Mouse (Mus musculus): ENCODE data around the gene Arid5a. TPM values are rescaled to one million over a fixed set of nuclear protein-coding genes. Genes with fewer than 3 reads are reported as not detected.

Gene Arid5a
- polyA plus RNA-seq, 1 experiment from 2014 or later: 3.2 TPM

- no peak overlapping the region for H3K4me3 ChIP-seq (replicated peaks)
- 90% methylated on average over 4 of the region's 4 CpGs for WGBS
Observed at GRCm38 (mm10) chr1:36352351-36352750, 44.8 kb downstream of the Arid5a start.

DNA sequence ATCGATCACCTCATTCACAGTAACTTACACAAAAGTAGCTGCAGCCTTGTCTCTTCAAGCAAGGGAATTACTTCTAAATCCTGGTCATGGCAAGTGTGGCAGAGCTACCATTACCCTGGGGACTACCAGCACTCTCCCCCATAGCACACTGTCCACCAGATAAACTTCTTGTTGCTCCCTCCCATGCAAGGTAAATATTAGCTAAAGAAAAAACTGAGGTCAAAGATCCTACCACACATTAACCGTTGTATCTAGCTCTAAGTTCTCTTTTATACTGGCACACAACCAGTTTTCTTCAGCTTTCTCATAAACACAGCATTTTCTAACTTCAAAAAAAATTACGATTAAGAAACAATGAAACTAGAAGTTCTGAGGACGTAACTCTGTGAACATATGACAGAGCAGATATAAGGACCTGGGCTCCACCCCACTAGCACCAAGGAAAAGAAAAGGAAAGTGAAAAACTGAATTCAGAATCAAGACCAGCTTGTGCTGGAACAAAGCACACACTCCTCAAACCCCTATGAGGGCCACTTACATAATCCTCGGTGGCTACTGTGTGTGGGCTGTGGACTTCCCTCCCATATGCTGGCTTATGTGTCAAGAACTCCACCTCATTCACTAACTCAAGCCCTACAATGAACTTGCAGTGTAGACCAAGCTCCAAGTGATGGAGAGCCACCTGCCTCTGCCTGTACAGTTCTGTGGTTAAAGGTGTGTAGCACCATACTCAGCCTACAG is 49.6 kb downstream of the Arid5a start:
- Histone ChIP-seq H3K4me1 (replicated peaks) (no peaks in the 10 kb centered on the region; the same call in 1 of the 2 replicates), H3K9me3 (no peaks in the 10 kb centered on the region), H3K4me2 (replicated peaks) (no peak overlapping the region), H3K27ac (no peak overlapping the region), H3K9ac (no peak overlapping the region), H3K36me3 (peaks cover 36% of the 10 kb centered on the region), H3K4me3 (replicated peaks) (no peak overlapping the region), H3K27me3 (replicated peaks) (no peaks in the 10 kb centered on the region)
- ATAC-seq: no peak
- 78% methylated on average over 5 of the region's 5 CpGs for whole genome bisulfite sequencing

More at GRCm38 (mm10) chr1:36352351-36352750, 44.8 kb downstream of the Arid5a start:
- H3K36me3 ChIP-seq: peaks cover 58% of the 10 kb centered on the region
- no peak for ATAC-seq
- no peaks in the 10 kb centered on the region; the same call in 1 of the 2 replicates for H3K4me1 ChIP-seq (replicated peaks)
- H3K4me2 ChIP-seq (replicated peaks): no peak overlapping the region
- H3K27me3 ChIP-seq (replicated peaks): no peaks in the 10 kb centered on the region
- no peak overlapping the region for H3K27ac ChIP-seq
- no peaks in the 10 kb centered on the region for H3K9me3 ChIP-seq
- no peak overlapping the region for H3K9ac ChIP-seq

DNA sequence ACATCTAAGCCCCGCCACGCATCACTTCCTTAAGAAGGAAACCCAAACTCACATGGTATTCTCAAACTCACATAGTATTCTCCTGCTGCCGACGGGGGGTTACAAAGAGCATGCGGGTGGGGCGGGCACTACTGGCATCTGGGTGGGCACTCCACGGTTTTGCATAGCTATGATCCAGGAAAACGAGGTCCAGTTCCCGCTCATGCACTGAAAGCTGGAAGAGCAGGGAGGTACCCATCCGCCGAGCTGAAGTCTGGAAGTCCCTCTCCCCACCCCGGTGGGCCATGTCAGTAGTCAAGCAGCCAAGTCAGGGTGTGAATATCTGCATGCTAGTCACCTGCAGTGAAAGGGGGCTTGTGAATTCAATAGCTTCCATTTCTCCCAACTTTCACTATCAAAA is 60.2 kb downstream of the Arid5a start:
- H3K4me1 ChIP-seq (replicated peaks): peaks cover 13% of the 10 kb centered on the region
- WGBS: 51% methylated on average over 12 of the region's 12 CpGs

DNA sequence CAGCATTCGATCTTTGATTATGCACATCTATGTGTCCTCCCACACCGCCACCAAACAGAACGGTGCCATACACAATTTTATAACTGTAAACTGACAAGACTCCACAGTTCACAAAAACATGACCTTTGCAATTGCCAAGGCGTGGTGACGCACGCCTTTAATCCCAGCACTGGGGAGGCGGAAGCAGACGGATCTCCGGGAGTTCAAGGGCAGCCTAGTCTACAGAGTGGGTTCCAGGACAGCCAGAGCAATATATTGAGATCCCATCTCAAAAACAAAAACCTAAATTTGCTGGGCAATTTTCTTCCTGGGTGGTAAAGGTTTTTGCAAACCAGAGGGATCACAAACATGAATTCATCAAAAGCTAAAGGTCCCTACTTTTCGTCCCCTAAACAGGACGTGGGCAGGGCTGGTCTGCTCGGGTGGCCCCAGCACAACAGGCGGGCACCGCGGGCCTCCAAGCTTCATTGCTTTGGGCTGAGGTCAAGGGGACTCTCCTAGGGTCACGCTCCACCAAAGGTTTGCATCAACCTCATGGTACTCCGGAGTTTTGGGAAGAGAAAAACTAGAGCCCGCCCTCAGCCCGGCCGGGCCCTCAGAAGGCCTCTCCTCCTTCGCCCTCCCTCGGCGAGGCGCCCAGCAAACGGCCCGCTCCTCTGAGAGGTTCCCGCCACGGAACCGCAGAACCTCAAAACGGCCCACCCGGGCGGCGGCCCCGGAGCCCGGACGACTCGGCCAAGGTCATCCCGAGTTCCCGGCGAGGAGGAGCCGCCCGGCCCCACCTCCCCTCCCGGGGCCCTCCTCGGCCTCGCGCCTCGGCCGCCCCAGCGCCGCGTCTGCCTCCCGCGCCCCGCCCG is 60.8 kb downstream of the Arid5a start:
- H3K27ac ChIP-seq: peak overlapping the region; percentile 80
- peak; percentile 93 for ATAC-seq
- H3K9ac ChIP-seq: peak overlapping the region; percentile 98
- peak overlapping the region; percentile 61 for H3K4me2 ChIP-seq (replicated peaks)
- peaks cover 13% of the 10 kb centered on the region for H3K4me1 ChIP-seq (replicated peaks)
- H3K9me3 ChIP-seq: no peaks in the 10 kb centered on the region
- WGBS: 3% methylated on average over 53 of the region's 55 CpGs
- peaks cover 8% of the 10 kb centered on the region for H3K36me3 ChIP-seq
- peak overlapping the region; percentile 90 for H3K4me3 ChIP-seq (replicated peaks)
- no peaks in the 10 kb centered on the region for H3K27me3 ChIP-seq (replicated peaks)

More for the DNA sequence above, 60.2 kb downstream of the Arid5a start:
- H3K4me3 ChIP-seq (replicated peaks): peak overlapping the region; percentile 90
- H3K36me3 ChIP-seq: peaks cover 8% of the 10 kb centered on the region
- H3K27me3 ChIP-seq (replicated peaks): no peaks in the 10 kb centered on the region
- no peak overlapping the region for H3K27ac ChIP-seq
- no peaks in the 10 kb centered on the region for H3K9me3 ChIP-seq
- H3K9ac ChIP-seq: peak overlapping the region; percentile 98
- H3K4me2 ChIP-seq (replicated peaks): peak overlapping the region; percentile 61
- no peak for ATAC-seq

DNA sequence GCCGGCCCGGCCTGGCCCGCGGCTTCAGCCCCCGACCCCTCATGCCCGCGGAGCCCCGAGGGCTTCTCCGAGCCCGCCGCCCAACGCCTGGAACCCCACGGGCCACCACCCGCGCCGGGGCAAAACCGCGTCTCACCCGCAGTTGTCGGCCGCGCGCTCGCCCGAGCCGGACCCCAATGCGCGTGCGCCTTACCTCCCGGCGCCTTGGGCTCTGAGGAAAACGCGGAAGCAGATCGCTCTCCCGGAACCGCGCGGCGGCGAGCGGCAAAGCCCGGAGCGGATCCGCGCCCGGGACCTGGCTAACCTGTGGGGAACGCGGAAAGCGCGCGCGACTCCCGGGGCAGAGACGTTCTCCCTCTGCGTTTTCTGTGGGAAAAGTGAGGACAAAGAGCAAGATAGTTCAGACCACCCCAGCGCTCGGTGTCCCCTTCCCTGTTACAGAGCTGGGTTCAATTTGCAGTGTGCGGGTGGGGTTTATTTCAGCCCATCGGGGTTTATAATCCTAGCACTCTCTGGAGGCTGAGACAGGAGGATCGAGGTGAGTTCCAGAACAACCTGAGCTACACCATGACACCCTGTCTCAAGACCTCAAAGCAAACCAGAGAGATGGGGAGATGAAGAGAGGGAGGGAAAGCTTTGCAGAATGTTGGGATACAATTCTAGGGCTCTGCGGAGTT is 61.6 kb downstream of the Arid5a start, which contains the start of gene Kansl3:
Gene Kansl3 (minus strand): TSS at position 213 of the 677 bp plus-strand sequence.
- Histone ChIP-seq H3K36me3 (peaks cover 5% of the 10 kb centered on the region), H3K9me3 (no peaks in the 10 kb centered on the region), H3K27ac (peak within 1 kb of the TSS; percentile 80), H3K4me1 (replicated peaks) (peaks cover 13% of the 10 kb centered on the region), H3K4me2 (replicated peaks) (peak within 1 kb of the TSS; percentile 61), H3K9ac (peak within 1 kb of the TSS; percentile 98), H3K4me3 (replicated peaks) (peak within 1 kb of the TSS; percentile 90), H3K27me3 (replicated peaks) (no peaks in the 10 kb centered on the region)
- WGBS: 3% methylated on average over 61 of the region's 61 CpGs
- ATAC-seq: peak; percentile 89

GRCm38 (mm10) chr1:36370918-36371317 is 63.4 kb downstream of the Arid5a start:
- Histone ChIP-seq H3K4me3 (replicated peaks) (no peak overlapping the region), H3K36me3 (no peaks in the 10 kb centered on the region), H3K27me3 (replicated peaks) (no peaks in the 10 kb centered on the region), H3K27ac (no peak overlapping the region), H3K4me1 (replicated peaks) (peaks cover 13% of the 10 kb centered on the region), H3K9me3 (no peaks in the 10 kb centered on the region), H3K4me2 (replicated peaks) (no peak overlapping the region), H3K9ac (no peak overlapping the region)
- 84% methylated on average over 6 of the region's 6 CpGs for WGBS
- ATAC-seq: no peak

DNA sequence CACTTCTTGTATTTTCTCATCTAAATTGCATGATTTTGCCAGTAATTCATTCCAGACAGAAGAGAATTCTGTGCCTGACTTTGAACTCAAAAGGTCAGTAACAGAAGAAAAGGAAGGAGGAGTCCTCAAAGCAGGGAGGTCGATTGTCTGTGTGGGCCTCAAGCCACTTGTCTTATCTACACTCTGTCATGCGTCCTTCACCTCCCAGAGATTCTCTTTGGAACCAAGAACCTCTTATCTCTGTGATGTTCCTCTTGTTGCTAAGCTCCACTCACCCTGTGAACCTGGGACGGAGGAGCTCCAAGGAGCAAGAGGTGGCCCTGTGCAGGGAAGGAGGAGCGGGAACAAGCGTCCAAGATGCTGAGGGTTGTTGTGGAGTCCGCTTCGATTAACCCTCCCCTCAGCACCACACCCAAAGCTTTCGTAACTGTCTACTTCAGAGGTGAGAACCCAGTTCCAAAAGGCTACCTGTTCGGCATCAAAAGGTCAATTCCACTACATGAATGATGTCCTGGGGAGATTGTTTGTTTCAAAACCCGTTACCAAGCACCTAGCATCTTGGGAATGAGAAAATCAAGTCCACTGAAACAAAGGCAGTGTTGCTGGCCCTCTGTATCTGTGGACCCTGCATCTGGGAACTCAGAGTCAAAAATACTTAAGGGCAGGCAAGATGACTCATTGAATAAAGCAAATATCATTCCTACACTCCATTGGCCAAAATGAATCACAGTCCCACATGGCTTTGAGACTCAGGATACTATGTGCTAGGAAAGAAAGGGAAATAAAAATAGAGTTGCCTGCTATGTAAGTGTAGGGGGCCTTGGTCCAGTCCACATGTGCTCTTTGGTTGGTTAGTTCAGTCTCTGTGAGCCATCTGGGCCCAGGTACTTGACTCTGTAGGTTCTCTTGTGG is 64.7 kb downstream of the Arid5a start, which contains the start of gene Fer1l5:
Gene Fer1l5 (plus strand): TSS at position 358 of the 912 bp plus-strand sequence.
- Histone ChIP-seq H3K9me3 (no peaks in the 10 kb centered on the region), H3K9ac (no peak within 1 kb of the TSS), H3K4me3 (replicated peaks) (no peak within 1 kb of the TSS), H3K36me3 (no peaks in the 10 kb centered on the region), H3K4me1 (replicated peaks) (peaks cover 8% of the 10 kb centered on the region), H3K4me2 (replicated peaks) (no peak within 1 kb of the TSS), H3K27ac (no peak within 1 kb of the TSS), H3K27me3 (replicated peaks) (no peaks in the 10 kb centered on the region)
- 78% methylated on average over 10 of the region's 10 CpGs for WGBS
- ATAC-seq: no peak

Other genes starting within 250 kb of the Arid5a start
- gene Hs6st1, start 239.3 kb upstream of the Arid5a start, polyA plus RNA-seq (2015; fragmentation: Nextera tagmentation; extraction: Ambion mirVana): 10.6 TPM in 2 replicates
- gene Uggt1, start 63.0 kb upstream of the Arid5a start, polyA plus RNA-seq (2015; fragmentation: Nextera tagmentation; extraction: Ambion mirVana): 50.3 and 57.5 TPM in 2 replicates
- 24.2 and 25.6 TPM in 2 replicates for gene Neurl3, start 33.1 kb upstream of the Arid5a start, polyA plus RNA-seq (2015; fragmentation: Nextera tagmentation; extraction: Ambion mirVana)
- gene Kansl3, start 61.4 kb downstream of the Arid5a start, polyA plus RNA-seq (2015; fragmentation: Nextera tagmentation; extraction: Ambion mirVana): 32.2 and 36.5 TPM in 2 replicates
- gene Fer1l5, start 64.6 kb downstream of the Arid5a start, polyA plus RNA-seq (2015; fragmentation: Nextera tagmentation; extraction: Ambion mirVana): 0.43 and 0.80 TPM in 2 replicates
- 32.7 and 33.3 TPM in 2 replicates for gene Lman2l, start 137.5 kb downstream of the Arid5a start, polyA plus RNA-seq (2015; fragmentation: Nextera tagmentation; extraction: Ambion mirVana)
- 35.7 and 36.9 TPM in 2 replicates for gene Cnnm4, start 163.9 kb downstream of the Arid5a start, polyA plus RNA-seq (2015; fragmentation: Nextera tagmentation; extraction: Ambion mirVana)
- gene Cnnm3, start 204.1 kb downstream of the Arid5a start, polyA plus RNA-seq (2015; fragmentation: Nextera tagmentation; extraction: Ambion mirVana): 2.9 and 3.4 TPM in 2 replicates
- gene Ankrd23, start 229.2 kb downstream of the Arid5a start, polyA plus RNA-seq (2015; fragmentation: Nextera tagmentation; extraction: Ambion mirVana): 12.7 and 14.7 TPM in 2 replicates
- 0.20 TPM in 1 of 2 replicates, not detected in the other for gene Gm42417, start 231.7 kb downstream of the Arid5a start, polyA plus RNA-seq (2015; fragmentation: Nextera tagmentation; extraction: Ambion mirVana)
- 21.2 and 23.8 TPM in 2 replicates for gene Ankrd39, start 239.7 kb downstream of the Arid5a start, polyA plus RNA-seq (2015; fragmentation: Nextera tagmentation; extraction: Ambion mirVana)